Mouse (Mus musculus): ENCODE measurements around the gene Ipo11. TPM values are rescaled to one million over a fixed set of nuclear protein-coding genes. Genes with fewer than 3 reads are reported as not detected.

Ipo11 gene
- total and polyA plus RNA-seq, 3 experiments, result 37.2 to 40.2 TPM; not detected in 1

DNA sequence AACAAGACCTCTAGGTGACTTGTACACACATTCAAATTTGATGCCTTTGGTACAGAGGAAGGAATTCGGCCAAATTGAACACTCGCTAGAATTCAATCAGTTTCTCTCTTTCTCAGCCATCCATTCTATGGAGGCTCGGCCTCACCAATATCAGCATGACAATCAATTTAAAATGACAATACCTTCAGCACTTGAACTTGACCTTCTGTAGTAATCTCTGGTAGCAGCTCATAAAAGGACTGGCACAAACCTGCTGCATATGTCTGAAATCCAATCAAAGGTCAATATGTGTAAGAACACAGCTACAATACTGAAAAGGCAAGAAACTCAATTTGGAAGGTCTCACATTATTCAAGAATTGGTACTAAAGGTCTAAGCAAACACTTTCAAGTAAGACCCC, 80.2 kb downstream of the Ipo11 start:
- Histone ChIP-seq H3K27me3 (ENCODE audit: control insufficient read depth in 1 of 2, insufficient read depth in 2 of 2, low read length in 2 of 2) (no peaks in the 10 kb centered on the region), H3K9ac (ENCODE audit: control insufficient read depth, low read depth, low read length, poor library complexity, severe bottlenecking) (no peak overlapping the region), H3K79me2 (ENCODE audit: control insufficient read depth, insufficient read depth, low read length, poor library complexity) (no peaks in the 10 kb centered on the region), H3K4me1 (ENCODE audit: control insufficient read depth in 1 of 2, insufficient read depth in 2 of 2, low read length in 2 of 2) (no peaks in the 10 kb centered on the region), H3K9me3 (replicated peaks; ENCODE audit: insufficient read depth, low read length) (no peaks in the 10 kb centered on the region), H3K27ac (ENCODE audit: control insufficient read depth, low read depth, low read length) (no peak overlapping the region), H3K36me3 (ENCODE audit: control insufficient read depth in 1 of 2, insufficient read depth in 2 of 2, low read length in 2 of 2) (peaks cover 0 to 3% of the 10 kb centered on the region in 2 experiments; a peak in 1 of 4 replicates), H3K4me3 (ENCODE audit: control insufficient read depth in 1 of 2, insufficient read depth in 1 of 2, low read depth in 2 of 2, low read length in 2 of 2) (no peak overlapping the region)
- DNase-seq (ENCODE audit: low read depth, low spot score), result no peak
- TF ChIP-seq MAX (IDR thresholded peaks at IDR 0.05; ENCODE audit: low read length) (no peak), USF2 (IDR thresholded peaks at IDR 0.05; ENCODE audit: borderline replicate concordance in 1 of 2, insufficient read depth in 1 of 2, low read depth in 1 of 2, low read length in 2 of 2) (no peak), JUND (IDR thresholded peaks at IDR 0.05; ENCODE audit: low read depth, low read length) (no peak), MYB (IDR thresholded peaks at IDR 0.05; ENCODE audit: low read depth, low read length) (no peak), HCFC1 (IDR thresholded peaks at IDR 0.05; ENCODE audit: low read depth, low read length) (no peak)

- H3K27me3 ChIP-seq (ENCODE audit: control insufficient read depth in 1 of 2, insufficient read depth in 2 of 2, low read length in 2 of 2), result no peaks in the 10 kb centered on the region
- H3K9ac ChIP-seq (ENCODE audit: control insufficient read depth, low read depth, low read length, poor library complexity, severe bottlenecking), result no peak overlapping the region
- H3K36me3 ChIP-seq (ENCODE audit: control insufficient read depth in 1 of 2, insufficient read depth in 2 of 2, low read length in 2 of 2), result peaks cover 5 to 9% of the 10 kb centered on the region in 2 experiments
- H3K27ac ChIP-seq (ENCODE audit: control insufficient read depth, low read depth, low read length), result no peak overlapping the region
- H3K9me3 ChIP-seq (replicated peaks; ENCODE audit: insufficient read depth, low read length), result no peaks in the 10 kb centered on the region
- no peak overlapping the region for H3K4me3 ChIP-seq (ENCODE audit: control insufficient read depth in 1 of 2, insufficient read depth in 1 of 2, low read depth in 2 of 2, low read length in 2 of 2)
- no peak for DNase-seq (ENCODE audit: low read depth, low spot score)
- H3K79me2 ChIP-seq (ENCODE audit: control insufficient read depth, insufficient read depth, low read length, poor library complexity), result no peaks in the 10 kb centered on the region
- TF ChIP-seq CHD2 (IDR thresholded peaks at IDR 0.05; ENCODE audit: low read length), result no peak
- TF ChIP-seq UBTF (IDR thresholded peaks at IDR 0.05; ENCODE audit: borderline replicate concordance, insufficient read depth, low read depth, low read length), result no peak
- no peak for TF ChIP-seq ZC3H11A (IDR thresholded peaks at IDR 0.05; ENCODE audit: low read depth, low read length)
- no peak for TF ChIP-seq SMC3 (IDR thresholded peaks at IDR 0.05; ENCODE audit: low read depth, low read length)
- no peak for TF ChIP-seq BHLHE40 (IDR thresholded peaks at IDR 0.05; ENCODE audit: borderline replicate concordance, low read depth, low read length)
- no peak for TF ChIP-seq MYC (IDR thresholded peaks at IDR 0.05; ENCODE audit: low read depth, low read length)
- H3K4me1 ChIP-seq (ENCODE audit: control insufficient read depth in 1 of 2, insufficient read depth in 2 of 2, low read length in 2 of 2), result no peaks in the 10 kb centered on the region
Observed at GRCm38 (mm10) chr13:106847534-106847933, 89.2 kb downstream of the Ipo11 start.

- peaks cover 5 to 11% of the 10 kb centered on the region in 2 experiments for H3K36me3 ChIP-seq (ENCODE audit: control insufficient read depth in 1 of 2, insufficient read depth in 2 of 2, low read length in 2 of 2)
- H3K4me1 ChIP-seq (ENCODE audit: control insufficient read depth in 1 of 2, insufficient read depth in 2 of 2, low read length in 2 of 2), result no peaks in the 10 kb centered on the region
- H3K79me2 ChIP-seq (ENCODE audit: control insufficient read depth, insufficient read depth, low read length, poor library complexity), result no peaks in the 10 kb centered on the region
- no peaks in the 10 kb centered on the region for H3K27me3 ChIP-seq (ENCODE audit: control insufficient read depth in 1 of 2, insufficient read depth in 2 of 2, low read length in 2 of 2)
- DNase-seq (ENCODE audit: low read depth, low spot score), result no peak
- no peak overlapping the region for H3K27ac ChIP-seq (ENCODE audit: control insufficient read depth, low read depth, low read length)
- TF ChIP-seq NRF1 (IDR thresholded peaks at IDR 0.05; ENCODE audit: insufficient read depth, low read depth, low read length, poor library complexity, severe bottlenecking) (no peak), MAFK (IDR thresholded peaks at IDR 0.05; ENCODE audit: borderline replicate concordance, low read depth, low read length) (no peak), ELF1 (IDR thresholded peaks at IDR 0.05; ENCODE audit: low read depth, low read length) (no peak)
- no peak overlapping the region for H3K4me3 ChIP-seq (ENCODE audit: control insufficient read depth in 1 of 2, insufficient read depth in 1 of 2, low read depth in 2 of 2, low read length in 2 of 2)
- no peak overlapping the region for H3K9ac ChIP-seq (ENCODE audit: control insufficient read depth, low read depth, low read length, poor library complexity, severe bottlenecking)
- H3K9me3 ChIP-seq (replicated peaks; ENCODE audit: insufficient read depth, low read length), result no peaks in the 10 kb centered on the region
Observed at GRCm38 (mm10) chr13:106844928-106845327, 91.8 kb downstream of the Ipo11 start.

Measured in MEL (cell line).